Mouse (Mus musculus) mesoderm, embryonic 11.5 days (tissue): ENCODE measurements around the gene Ppm1g.
A peak's percentile ranks its signal among the peaks of the same experiment; 100 is the strongest.

Experiments
- DNase-seq: peaks from one replicate; pipeline ENCODE4 v3.0.0-alpha.2; 2012; ENCODE audit warnings: low read depth, low spot score

Ppm1g gene

DNA sequence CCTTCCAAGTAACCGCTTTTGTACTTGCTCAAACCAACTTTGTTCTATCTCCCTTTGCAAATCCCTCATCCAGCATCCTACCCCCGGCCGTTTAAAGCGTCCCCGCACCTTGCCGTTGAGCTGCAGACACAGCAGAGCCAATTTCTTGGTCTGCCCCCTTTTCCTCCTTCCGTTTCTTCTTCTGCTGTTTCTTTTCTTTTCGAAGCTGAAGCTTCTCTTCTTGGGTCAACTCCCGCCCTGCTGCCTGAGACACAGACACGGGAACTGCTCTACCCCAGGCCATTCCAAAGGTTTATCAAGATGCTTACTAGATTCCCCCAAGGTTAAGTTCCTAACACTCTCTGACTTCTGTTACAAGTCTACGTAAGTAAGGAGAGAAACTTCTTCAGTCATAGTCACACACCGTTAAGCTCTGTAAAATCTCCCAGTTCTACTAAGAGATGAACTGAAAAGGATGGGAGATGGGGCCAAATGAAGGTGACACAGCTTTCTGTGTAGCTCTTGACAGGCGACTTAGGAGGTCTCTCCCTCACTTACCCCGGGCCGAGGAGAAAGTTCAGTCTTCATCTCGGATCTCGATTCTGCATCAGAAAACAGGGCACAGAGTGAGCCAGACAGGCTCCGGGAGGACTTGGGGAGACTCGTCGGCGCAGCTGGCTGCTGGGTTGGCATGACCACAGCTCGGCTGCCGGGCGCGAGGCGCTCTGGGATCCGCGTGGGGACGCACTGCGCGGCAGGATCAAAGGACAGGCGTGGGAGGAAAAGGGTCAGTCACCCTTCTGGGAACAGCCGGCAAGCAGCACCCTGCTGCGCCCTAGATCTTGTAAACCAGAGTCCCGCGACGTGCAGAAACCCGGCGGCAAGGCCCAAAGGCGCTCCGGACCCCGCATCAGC lies 28.2 kb downstream of the Ppm1g start:
- DNase-seq: peak; percentile 70

GRCm38 (mm10) chr5:31190201-31190600 lies 30.3 kb downstream of the Ppm1g start:
- no peak for DNase-seq

- DNase-seq: no peak
These were observed 32.2 kb downstream of the Ppm1g start for GRCm38 (mm10) chr5:31188223-31188840.

DNA sequence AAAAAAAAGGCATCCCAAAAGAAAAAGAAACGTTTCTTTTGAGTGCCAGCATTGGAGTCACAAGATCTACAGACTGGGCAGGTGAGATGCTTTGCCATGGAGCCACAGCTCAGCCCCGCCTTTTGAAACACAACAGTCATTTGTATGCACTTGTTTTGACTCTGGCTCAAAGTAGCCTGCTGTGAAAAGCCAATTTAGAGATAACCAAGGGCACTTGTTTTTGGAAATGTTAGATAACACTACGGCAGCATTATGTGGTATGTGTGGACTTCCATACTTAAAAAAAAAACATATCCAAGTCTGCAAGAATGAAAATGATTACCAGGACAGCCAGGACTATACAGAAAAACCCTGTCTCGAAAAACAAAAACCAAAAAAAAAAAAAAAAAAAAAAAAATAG lies 36.8 kb downstream of the Ppm1g start:
- no peak for DNase-seq

- no peak for DNase-seq
These were observed 39.2 kb downstream of the Ppm1g start for GRCm38 (mm10) chr5:31181183-31181770.

GRCm38 (mm10) chr5:31179766-31180630 lies 40.5 kb downstream of the Ppm1g start, which contains the start of the genes Gm29609 and Gtf3c2:
Gm29609 (minus strand) TSS chr5:31179911.
Gtf3c2 (minus strand) TSS chr5:31180144.
- peak; percentile 95 for DNase-seq

GRCm38 (mm10) chr5:31179301-31179765 lies 41.2 kb downstream of the Ppm1g start:
- peak; percentile 43 for DNase-seq

GRCm38 (mm10) chr5:31168630-31169029 lies 51.9 kb downstream of the Ppm1g start:
- DNase-seq: no peak

- no peak for DNase-seq
These were observed 55.6 kb downstream of the Ppm1g start for GRCm38 (mm10) chr5:31164878-31165277.

DNA sequence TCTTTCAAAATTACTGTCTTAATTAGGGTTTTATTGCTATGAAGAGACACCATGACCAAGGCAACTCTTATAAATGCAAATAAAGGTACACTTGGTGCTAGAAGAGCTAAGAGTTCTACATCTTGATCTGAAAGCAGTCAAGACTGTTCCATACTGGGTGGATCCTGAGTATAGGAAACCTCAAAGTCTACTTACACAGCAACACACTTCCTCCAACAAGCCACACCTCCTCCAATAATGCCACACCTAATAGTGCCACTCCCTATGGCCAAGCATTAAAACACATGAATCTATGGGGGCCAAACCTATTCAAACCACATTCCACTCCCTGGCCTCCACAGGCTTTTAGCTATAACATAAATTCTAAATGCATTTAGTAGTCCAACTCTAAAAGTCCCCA lies 58.0 kb downstream of the Ppm1g start:
- DNase-seq: no peak

GRCm38 (mm10) chr5:31154152-31154553 lies 66.3 kb downstream of the Ppm1g start, which contains the start of gene Mpv17:
Mpv17 (minus strand) TSS chr5:31154251.
- peak; percentile 87 for DNase-seq

DNA sequence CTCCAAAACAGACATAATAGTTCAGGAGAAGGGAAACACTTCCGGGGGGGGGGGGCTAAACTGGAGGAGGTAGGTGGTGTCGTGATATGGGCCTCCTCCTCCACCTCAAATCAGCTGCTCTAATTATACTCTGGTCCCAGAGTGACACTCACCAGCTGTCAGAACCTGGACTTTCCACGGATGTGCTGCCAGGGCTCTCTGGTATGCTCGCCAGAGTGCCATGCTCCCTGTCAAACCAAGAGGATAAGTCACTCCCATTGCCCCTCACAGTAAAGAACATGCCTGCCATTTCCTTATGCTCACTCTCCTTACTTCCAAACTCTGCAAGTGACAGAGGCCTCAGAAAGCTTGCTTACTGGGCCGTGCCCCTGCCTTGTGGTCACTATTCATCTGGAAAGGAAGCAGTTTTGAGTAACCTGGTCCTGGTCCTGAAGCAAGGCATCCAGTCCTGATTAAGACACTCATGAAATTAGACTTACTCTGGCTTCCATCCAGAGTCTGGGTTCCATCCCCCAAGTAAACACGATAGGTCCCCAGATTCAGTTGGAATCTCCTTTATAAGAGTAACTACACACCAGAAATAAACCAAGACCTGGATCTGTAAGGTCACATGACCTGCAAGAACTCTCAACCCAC lies 66.9 kb downstream of the Ppm1g start:
- no peak for DNase-seq
